Mouse (Mus musculus) R1 (cell line): ENCODE data around the gene Sgk2.

ENCODE experiments used
- DNase-seq: peaks from one replicate; pipeline ENCODE4 v3.0.0-alpha.2; 2018; ENCODE audit warnings: low read depth, low spot score

Sgk2 gene

DNA sequence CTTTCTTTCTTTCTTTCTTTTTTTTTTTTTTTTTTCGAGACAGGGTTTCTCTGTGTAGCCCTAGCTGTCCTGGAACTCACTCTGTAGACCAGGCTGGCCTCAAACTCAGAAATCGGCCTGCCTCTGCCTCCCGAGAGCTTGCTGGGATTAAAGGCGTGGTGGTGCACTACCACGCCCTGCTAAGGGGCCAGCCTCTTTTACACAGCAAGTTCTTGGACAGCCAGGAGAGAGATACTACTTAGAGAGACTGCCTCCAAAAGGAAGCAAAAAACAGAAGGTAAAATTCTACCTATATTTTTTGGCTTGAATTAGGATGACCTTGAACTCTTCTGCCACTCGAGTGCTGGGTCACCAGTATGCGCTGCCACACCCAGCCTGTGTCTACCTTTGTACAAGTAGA, 71.9 kb downstream of the Sgk2 start:
- peak; percentile 82 for DNase-seq

GRCm38 (mm10) chr2:163060630-163061029, 73.5 kb downstream of the Sgk2 start:
- DNase-seq, result peak; percentile 51

DNA sequence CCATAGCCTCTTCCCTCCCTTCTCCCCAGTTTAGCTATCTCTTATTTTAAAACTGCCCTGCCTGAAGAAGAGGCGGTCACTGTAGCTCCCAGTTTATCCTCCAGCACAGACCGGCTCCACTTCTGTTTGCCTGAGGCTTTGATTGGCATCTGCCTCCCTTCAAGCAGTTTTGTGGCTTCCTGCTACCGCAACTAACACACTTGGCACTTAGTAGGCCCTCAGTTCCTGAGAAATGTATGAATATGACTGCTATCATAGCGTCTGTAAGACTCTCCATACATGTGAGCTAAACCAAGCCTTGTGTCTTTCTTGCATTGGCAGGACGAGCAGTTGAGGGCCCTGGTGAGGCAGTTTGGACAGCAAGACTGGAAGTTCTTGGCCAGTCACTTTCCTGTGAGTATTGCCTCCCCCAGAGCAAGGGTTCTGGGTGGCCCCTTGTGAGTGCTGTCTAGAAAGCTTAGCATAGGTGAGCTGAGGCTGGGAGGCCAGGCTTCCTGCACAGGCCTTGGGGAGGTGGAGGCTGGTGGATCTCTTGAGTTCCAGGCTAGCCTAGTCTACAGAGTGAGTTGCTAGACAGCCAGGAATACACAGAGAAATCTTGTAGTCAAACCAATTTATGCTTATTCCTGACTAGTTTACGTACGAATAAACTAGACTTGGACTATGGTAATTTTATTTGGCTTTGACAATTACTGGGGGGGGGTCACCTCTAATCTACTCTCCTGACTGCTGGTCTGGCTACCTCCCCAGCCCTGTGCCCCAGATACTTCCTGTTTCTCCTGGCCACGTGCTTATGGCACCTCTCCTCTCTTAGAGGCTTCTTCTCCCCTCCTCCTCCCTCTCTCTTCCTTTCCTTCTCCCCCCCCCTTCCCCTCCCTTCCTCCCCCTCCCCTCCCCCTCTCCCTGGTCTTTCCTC, 74.3 kb downstream of the Sgk2 start:
- peak; percentile 65 for DNase-seq

DNA sequence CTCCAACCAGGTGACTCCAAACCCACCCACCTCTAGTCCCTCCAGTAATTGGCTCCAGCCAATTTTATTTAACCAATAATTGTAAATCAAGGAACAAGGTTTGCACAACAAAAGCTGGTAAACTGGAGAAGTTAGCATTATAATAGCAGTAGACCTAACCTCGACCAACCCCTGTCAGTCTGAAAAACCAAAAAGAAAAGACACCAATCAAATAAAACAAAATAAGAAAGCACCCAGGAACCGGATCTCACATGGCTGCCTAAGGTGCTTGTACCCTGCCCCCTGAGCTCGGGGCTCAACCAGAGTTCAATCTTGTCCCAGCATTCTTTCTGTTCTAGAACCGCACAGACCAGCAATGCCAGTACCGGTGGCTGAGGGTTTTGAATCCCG, 75.0 kb downstream of the Sgk2 start:
- DNase-seq, result peak; percentile 98
